Mouse (Mus musculus) embryonic stem cell, embryonic (primary cell): ENCODE measurements around the gene Csnk2a1.

Experiments used
- CTCF ChIA-PET, 4 experiments: fragments of 300-600 bp in 2 of 4; fragments of 350-600 bp in 2 of 4; sonication (Branson Sonifier 250); formaldehyde crosslinking; loops; one replicate each; lab custom pipeline; 2022; ENCODE audit warnings: inconsistent platforms in 2 of 4; lab: Charles Lee
- POLR2A ChIA-PET, 4 experiments: fragments of 300-600 bp in 2 of 4; fragments of 350-600 bp in 2 of 4; sonication (Branson Sonifier 250); formaldehyde crosslinking; loops; one replicate each; lab custom pipeline; 2022; ENCODE audit warnings: antibody characterized with exemption in 4 of 4, inconsistent platforms in 1 of 4; lab: Charles Lee

Csnk2a1 gene

GRCm38 (mm10) chr2:152226248-152227050 is at the start of gene Csnk2a1:
Gene Csnk2a1, plus strand, starts transcription at chr2:152226839.
- ChIA-PET POLR2A (interaction anchor here (0.6 to 9.0 kb wide), 50 partner anchors 9 to 891 kb away, joined by 3 to 130 read pairs (median 4); partner anchors contain the start of genes Tbc1d20 (in 3 of the 4), Trib3 (in 2 of the 4), Sox12 (in 1 of the 4) and Tcf15 (in 1 of the 4)), CTCF (interaction anchor here (0.6 to 1.3 kb wide), 9 partner anchors 29 to 1727 kb away, joined by 3 to 7 read pairs (median 4); no protein-coding TSS in a partner anchor)

GRCm38 (mm10) chr2:152177162-152177805 is 49.4 kb upstream of the Csnk2a1 start:
- CTCF ChIA-PET: interaction anchor here (0.6 to 1.8 kb wide), 12 partner anchors 20 to 495 kb away, joined by 3 to 9 read pairs (median 4); no protein-coding TSS in a partner anchor
- POLR2A ChIA-PET: interaction anchor here (0.5 to 9.5 kb wide), 62 partner anchors 12 to 1138 kb away, joined by 3 to 80 read pairs (median 4); partner anchors contain the start of genes Tbc1d20 (in 3 of the 4), Trib3 (in 3 of the 4), Csnk2a1 (in 2 of the 4) and Tcf15 (in 2 of the 4)

GRCm38 (mm10) chr2:152177806-152178170 is 48.9 kb upstream of the Csnk2a1 start:
- CTCF ChIA-PET: interaction anchor here in 3 of 4 experiments (1.0 to 2.9 kb wide), 9 partner anchors 15 to 185 kb away, joined by 3 to 10 read pairs (median 5); no protein-coding TSS in a partner anchor
- POLR2A ChIA-PET: interaction anchor here in 3 of 4 experiments (0.6 to 9.5 kb wide), 47 partner anchors 12 to 1139 kb away, joined by 3 to 80 read pairs (median 4); partner anchors contain the start of genes Trib3 (in 3 of the 3), Csnk2a1 (in 2 of the 3), Tbc1d20 (in 2 of the 3) and Nanp (in 1 of the 3)

GRCm38 (mm10) chr2:152178345-152178744 is 48.3 kb upstream of the Csnk2a1 start:
- ChIA-PET POLR2A (interaction anchor here in 3 of 4 experiments (0.6 to 9.5 kb wide), 13 partner anchors 12 to 171 kb away, joined by 3 to 80 read pairs (median 4); partner anchors contain the start of genes Tbc1d20 (in 1 of the 3) and Tcf15 (in 1 of the 3)), CTCF (interaction anchor here in 1 of 4 experiments (1.2 to 2.9 kb wide), 3 partner anchors 15 to 116 kb away, joined by 4 to 10 read pairs (median 8); no protein-coding TSS in a partner anchor)

GRCm38 (mm10) chr2:152179301-152179700 is 47.3 kb upstream of the Csnk2a1 start:
- POLR2A ChIA-PET: interaction anchor here in 3 of 4 experiments (0.6 to 9.5 kb wide), 32 partner anchors 11 to 184 kb away, joined by 3 to 80 read pairs (median 4); partner anchors contain the start of genes Tcf15 (in 2 of the 3), Trib3 (in 2 of the 3), Csnk2a1 (in 1 of the 3) and Srxn1 (in 1 of the 3)
- CTCF ChIA-PET: interaction anchor here in 3 of 4 experiments (0.8 to 2.9 kb wide), 10 partner anchors 14 to 159 kb away, joined by 3 to 10 read pairs (median 4); no protein-coding TSS in a partner anchor

- CTCF ChIA-PET: interaction anchor here (0.5 to 2.9 kb wide), 11 partner anchors 13 to 163 kb away, joined by 3 to 11 read pairs (median 5); partner anchors contain the start of gene Trib3 (in 1 of the 4)
- POLR2A ChIA-PET: interaction anchor here in 3 of 4 experiments (0.5 to 9.5 kb wide), 24 partner anchors 10 to 527 kb away, joined by 3 to 80 read pairs (median 4); partner anchors contain the start of genes Trib3 (in 3 of the 3), Tcf15 (in 2 of the 3), Srxn1 (in 1 of the 3) and Tbc1d20 (in 1 of the 3)
Observed at GRCm38 (mm10) chr2:152180323-152180722, 46.3 kb upstream of the Csnk2a1 start.

GRCm38 (mm10) chr2:152187132-152187531 is 39.5 kb upstream of the Csnk2a1 start:
- ChIA-PET POLR2A (interaction anchor here in 1 of 4 experiments (1.3 to 7.2 kb wide), 2 partner anchors 9 to 63 kb away, joined by 4 to 80 read pairs; no protein-coding TSS in a partner anchor), CTCF (interaction anchor here in 1 of 4 experiments (1.1 kb wide), 1 partner anchor 167 kb away, joined by 3 read pairs; no protein-coding TSS in a partner anchor)

GRCm38 (mm10) chr2:152189213-152189612 is 37.4 kb upstream of the Csnk2a1 start:
- POLR2A ChIA-PET: interaction anchor here in 3 of 4 experiments (0.5 to 7.2 kb wide), 8 partner anchors 10 to 139 kb away, joined by 3 to 80 read pairs (median 4); partner anchors contain the start of gene Tcf15 (in 1 of the 3)
- CTCF ChIA-PET: no interaction called here

GRCm38 (mm10) chr2:152189640-152190039 is 37.0 kb upstream of the Csnk2a1 start:
- ChIA-PET POLR2A (interaction anchor here in 3 of 4 experiments (1.1 to 7.2 kb wide), 6 partner anchors 10 to 77 kb away, joined by 3 to 80 read pairs (median 4); partner anchors contain the start of gene Tcf15 (in 1 of the 3)), CTCF (interaction anchor here in 1 of 4 experiments (0.6 kb wide), 1 partner anchor 10 kb away, joined by 3 read pairs; no protein-coding TSS in a partner anchor)

- CTCF ChIA-PET: interaction anchor here in 3 of 4 experiments (0.6 to 1.1 kb wide), 5 partner anchors 9 to 175 kb away, joined by 3 to 10 read pairs (median 3); no protein-coding TSS in a partner anchor
- POLR2A ChIA-PET: interaction anchor here in 3 of 4 experiments (0.8 to 7.2 kb wide), 11 partner anchors 11 to 170 kb away, joined by 3 to 80 read pairs (median 4); no protein-coding TSS in a partner anchor
Observed at GRCm38 (mm10) chr2:152190161-152190560, 36.5 kb upstream of the Csnk2a1 start.

GRCm38 (mm10) chr2:152192591-152193345 is 33.9 kb upstream of the Csnk2a1 start:
- ChIA-PET POLR2A (interaction anchor here (0.6 to 7.2 kb wide), 21 partner anchors 8 to 179 kb away, joined by 3 to 80 read pairs (median 3); partner anchors contain the start of genes Srxn1 (in 2 of the 4), Csnk2a1 (in 1 of the 4), Tcf15 (in 1 of the 4) and Trib3 (in 1 of the 4)), CTCF (interaction anchor here (0.6 to 2.5 kb wide), 9 partner anchors 12 to 263 kb away, joined by 3 to 10 read pairs (median 3); no protein-coding TSS in a partner anchor)

GRCm38 (mm10) chr2:152193346-152193710 is 33.3 kb upstream of the Csnk2a1 start:
- POLR2A ChIA-PET: interaction anchor here (0.7 to 7.2 kb wide), 20 partner anchors 9 to 180 kb away, joined by 3 to 80 read pairs (median 3); partner anchors contain the start of genes Csnk2a1 (in 1 of the 4), Srxn1 (in 1 of the 4), Tcf15 (in 1 of the 4) and Trib3 (in 1 of the 4)

GRCm38 (mm10) chr2:152194586-152194985 is 32.1 kb upstream of the Csnk2a1 start:
- POLR2A ChIA-PET: interaction anchor here in 1 of 4 experiments (1.0 to 1.2 kb wide), 2 partner anchors 9 to 83 kb away, joined by 3 to 5 read pairs; no protein-coding TSS in a partner anchor
- CTCF ChIA-PET: interaction anchor here in 1 of 4 experiments (4.0 kb wide), 1 partner anchor 83 kb away, joined by 64 read pairs; no protein-coding TSS in a partner anchor

More at GRCm38 (mm10) chr2:152193346-152193710, 33.3 kb upstream of the Csnk2a1 start:
- CTCF ChIA-PET: interaction anchor here (0.6 to 2.5 kb wide), 8 partner anchors 12 to 263 kb away, joined by 3 to 10 read pairs (median 3); no protein-coding TSS in a partner anchor

GRCm38 (mm10) chr2:152196896-152197295 is 29.7 kb upstream of the Csnk2a1 start:
- ChIA-PET POLR2A (interaction anchor here in 3 of 4 experiments (0.9 to 2.2 kb wide), 20 partner anchors 9 to 177 kb away, joined by 3 to 8 read pairs (median 3); no protein-coding TSS in a partner anchor), CTCF (interaction anchor here (0.6 to 4.0 kb wide), 39 partner anchors 12 to 1296 kb away, joined by 3 to 64 read pairs (median 5); partner anchors contain the start of genes Tcf15 (in 3 of the 4), Trib3 (in 2 of the 4) and Csnk2a1 (in 1 of the 4))

- POLR2A ChIA-PET: interaction anchor here in 3 of 4 experiments (0.6 to 2.2 kb wide), 21 partner anchors 16 to 177 kb away, joined by 3 to 8 read pairs (median 3); partner anchors contain the start of gene Trib3 (in 1 of the 3)
- CTCF ChIA-PET: interaction anchor here (0.6 to 4.0 kb wide), 50 partner anchors 12 to 1297 kb away, joined by 3 to 64 read pairs (median 4); partner anchors contain the start of genes Tcf15 (in 3 of the 4), Trib3 (in 3 of the 4), Csnk2a1 (in 2 of the 4) and Slc52a3 (in 1 of the 4)
Observed at GRCm38 (mm10) chr2:152197301-152197712, 29.3 kb upstream of the Csnk2a1 start.
